Mouse (Mus musculus) urinary bladder, postnatal 25 days (tissue): ENCODE measurements at regions not wholly inside any gene's neighbourhood (a gene's known extent, or its start where the extent isn't known, plus 50 kb on each side); places are given as distances from the start of the nearest gene placed in this dataset.

Experiments
- DNase-seq: peaks from one replicate; pipeline ENCODE4 v3.0.0; 2022; ENCODE audit warnings: low spot score

- DNase-seq: no peak
Observed at GRCm38 (mm10) chr10:117513925-117514546, 115.3 kb upstream of the Cpm start.

DNA sequence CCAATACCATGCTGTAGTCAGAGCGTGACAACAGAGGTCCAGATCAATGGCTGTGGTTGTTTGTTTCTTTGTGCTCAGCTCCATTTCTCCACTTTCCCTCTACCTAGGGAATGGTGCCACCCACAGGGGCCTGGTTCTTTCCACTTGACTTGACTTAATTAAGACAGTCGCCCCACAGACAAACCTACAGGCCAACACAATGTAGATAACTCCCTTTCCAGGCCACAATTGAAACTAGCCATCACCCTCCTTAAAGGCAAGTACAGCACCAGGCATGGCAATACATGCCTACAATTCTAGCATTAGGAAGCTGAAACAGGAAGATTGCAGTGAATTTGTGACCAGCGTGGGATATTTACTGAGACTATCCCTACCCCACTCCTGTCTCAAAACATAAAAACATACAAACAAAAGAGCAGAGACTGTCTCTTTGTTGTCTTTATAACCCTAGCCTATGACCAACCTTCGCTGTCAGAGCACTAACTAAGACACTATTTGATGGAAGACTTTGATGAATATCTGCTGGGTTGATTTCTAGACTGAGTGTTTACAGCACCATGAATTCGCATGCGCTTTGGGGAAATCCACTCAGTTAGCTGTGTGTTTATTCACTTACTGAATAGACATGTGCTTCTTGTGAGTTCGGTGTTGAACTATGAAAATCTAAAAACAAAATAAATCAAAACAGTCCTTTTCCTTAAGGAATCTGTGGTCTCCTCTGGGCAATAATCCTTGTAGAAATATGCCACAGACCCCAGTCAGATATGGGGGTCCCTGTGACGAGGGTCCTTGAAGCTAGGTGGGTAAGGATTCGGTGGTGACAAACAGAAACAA, 116.7 kb upstream of the Cpm start:
- no peak for DNase-seq

- no peak for DNase-seq
Observed at GRCm38 (mm10) chr10:117511483-117512406, 117.6 kb upstream of the Cpm start.

DNA sequence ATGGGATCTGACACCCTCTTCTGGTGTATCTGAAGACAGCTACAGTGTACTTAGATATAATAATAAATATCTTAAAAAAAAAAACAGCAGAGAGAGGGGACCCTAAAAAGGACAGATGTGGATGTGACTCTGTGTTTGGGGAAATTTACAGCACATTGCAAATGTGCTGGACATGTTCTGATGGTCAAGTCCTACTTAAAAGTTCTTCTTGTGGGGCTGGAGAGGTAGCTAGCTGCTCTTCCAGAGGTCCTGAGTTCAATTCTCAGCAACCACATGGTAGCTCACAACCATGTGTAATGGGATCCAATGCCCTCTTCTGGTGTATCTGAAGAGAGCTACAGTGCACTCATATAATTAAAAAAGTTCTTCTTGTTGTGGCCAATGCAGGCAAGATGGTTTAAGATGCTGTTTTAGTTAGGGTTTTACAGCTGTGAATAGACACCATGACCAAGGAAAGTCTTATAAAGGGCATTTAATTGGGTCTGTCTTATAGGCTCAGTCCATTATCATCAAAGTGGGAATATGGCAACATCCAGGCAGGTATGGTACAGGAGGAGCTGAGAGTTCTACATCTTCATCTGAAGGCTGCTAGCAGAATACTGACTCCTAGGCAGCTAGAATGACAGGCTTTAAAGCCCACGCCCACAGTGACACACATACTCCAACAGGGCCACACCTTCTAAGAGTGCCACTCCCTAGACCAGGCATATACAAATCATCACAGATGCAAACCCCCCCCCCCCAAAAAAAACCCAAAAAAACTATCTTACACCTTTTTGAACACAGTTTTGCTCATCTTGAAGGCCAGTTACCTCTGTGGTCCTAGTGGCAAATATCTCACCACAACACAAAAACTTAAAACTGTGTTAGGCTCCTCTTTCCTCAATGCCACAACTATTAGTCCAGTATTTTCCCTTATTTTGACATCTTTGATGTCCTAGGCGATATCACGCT, 118.5 kb upstream of the Cpm start:
- DNase-seq: no peak

GRCm38 (mm10) chr10:117510224-117510486, 119.1 kb upstream of the Cpm start:
- no peak for DNase-seq

DNA sequence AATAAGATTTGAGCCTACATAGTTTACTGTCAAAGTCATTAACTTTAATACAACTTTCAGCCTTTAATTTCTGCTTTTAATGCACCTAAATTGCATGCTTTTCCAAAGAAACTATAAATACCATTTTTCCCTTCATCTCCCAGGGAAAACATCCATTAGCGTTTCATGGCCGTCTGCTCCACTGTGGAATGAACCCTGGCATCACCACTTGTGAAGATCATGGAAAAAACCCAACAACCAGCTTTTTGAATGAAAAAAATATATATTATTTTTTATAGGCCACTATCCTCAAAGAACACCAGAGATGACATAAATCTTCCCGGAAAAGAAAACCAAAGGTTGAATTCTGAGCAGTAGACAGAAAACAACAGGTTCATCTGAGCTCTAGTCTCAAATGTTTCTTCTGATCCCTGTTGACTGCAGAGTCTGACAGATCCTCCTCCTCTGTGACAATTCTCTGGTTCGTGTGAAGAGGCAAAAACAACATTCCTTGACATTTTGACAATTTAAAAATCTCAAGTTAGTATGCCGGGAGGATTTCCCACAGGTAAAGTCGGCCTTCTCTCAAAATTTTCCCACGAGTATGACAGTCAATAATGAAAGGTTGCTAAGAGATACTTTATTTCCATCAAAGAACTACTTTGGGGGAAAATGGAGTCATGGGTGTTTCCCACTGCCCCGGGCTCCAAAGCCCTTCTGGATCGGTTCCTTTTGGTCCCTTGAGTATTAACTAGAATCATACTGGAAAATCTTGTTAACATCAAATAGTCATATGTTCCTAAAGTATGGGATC, 119.7 kb upstream of the Cpm start:
- DNase-seq: no peak

- DNase-seq: no peak
Observed at GRCm38 (mm10) chr10:117506252-117506992, 122.9 kb upstream of the Cpm start.

DNA sequence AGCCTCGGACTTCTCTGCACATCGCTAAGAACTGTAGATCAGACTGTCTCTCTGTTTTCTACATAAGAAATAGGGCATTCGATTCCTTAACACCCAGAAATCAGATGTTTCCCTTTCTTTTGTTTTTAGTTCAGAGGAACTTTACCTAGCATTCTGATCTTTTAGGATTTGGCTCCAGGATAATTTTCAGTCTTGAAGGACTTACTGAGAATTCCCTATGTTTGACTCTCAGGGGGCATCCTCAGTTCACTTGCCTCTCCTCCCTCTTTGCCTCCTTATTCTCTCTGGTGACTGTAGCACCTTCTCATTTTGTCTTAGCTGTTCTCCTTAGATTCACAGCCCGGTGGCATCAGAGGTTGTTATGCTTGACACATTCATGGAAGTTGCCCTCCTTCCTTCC, 123.8 kb upstream of the Cpm start:
- no peak for DNase-seq

GRCm38 (mm10) chr10:117505057-117505456, 124.2 kb upstream of the Cpm start:
- no peak for DNase-seq

- no peak for DNase-seq
Observed at GRCm38 (mm10) chr10:117504267-117504902, 124.6 kb upstream of the Cpsf6 start.

DNA sequence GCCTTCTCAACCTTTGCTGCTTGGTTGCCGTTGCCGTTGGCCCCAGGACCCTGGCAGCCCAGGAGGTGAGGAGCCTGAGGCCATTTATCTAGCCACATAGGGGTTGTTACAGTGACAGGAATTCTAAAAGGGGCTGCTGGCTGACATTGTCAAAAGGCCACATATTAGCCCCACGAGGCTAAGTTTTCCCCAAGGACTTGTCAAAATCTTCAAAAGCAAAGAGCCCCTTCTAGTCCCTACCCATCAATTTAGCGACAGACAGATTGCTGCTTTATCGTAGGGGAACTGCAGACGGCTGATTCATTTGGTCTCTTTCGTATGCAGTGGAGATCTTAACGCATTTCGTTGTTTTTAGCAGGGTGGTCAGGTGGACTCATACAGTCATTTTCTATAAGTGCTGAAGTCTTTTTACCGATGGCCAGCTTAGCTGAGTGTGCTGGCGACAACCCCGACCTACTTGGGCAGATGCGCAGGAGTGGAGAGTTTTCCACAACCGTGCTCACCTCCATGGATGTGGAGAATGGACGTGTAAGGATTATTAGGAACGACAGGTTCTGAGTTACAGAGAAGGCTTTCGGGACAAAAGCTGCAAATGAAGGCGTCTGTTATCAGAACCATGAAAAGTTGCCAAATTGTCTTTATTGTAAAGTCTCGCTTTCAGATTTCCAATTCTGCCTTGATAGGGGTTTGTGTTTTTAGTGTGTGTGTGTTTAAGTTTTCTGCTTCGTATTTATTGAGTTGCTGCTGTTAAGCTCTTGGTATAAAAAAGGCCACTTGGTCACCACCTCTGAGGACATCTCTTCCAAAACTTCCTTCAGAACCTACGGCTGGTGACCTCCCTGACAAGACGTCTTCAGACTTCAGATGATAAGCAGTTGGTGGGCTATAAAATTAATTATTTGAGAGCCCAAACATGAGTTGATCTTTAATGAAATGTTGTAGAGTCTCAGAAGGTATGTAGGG, 123.7 kb upstream of the Cpsf6 start:
- no peak for DNase-seq

DNA sequence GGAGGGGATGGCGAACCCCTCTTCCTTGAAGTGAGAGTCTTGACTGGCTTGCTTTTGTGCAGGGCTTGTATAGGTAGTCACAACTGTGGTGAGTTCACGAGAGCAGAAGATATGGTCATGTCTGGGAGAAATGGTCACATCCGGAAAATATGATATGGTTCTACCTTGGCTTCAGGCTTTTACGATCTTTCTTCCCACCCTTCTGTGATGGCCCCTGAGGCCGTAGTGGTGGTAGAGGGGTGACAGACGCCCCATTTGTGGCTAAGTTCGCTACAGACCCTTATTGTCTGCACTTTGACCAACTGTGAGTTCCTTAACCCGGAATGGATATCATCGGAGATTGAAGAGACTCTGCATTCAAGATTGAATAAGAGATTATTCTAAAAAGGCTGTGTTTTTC, 122.9 kb upstream of the Cpsf6 start:
- DNase-seq: no peak

DNA sequence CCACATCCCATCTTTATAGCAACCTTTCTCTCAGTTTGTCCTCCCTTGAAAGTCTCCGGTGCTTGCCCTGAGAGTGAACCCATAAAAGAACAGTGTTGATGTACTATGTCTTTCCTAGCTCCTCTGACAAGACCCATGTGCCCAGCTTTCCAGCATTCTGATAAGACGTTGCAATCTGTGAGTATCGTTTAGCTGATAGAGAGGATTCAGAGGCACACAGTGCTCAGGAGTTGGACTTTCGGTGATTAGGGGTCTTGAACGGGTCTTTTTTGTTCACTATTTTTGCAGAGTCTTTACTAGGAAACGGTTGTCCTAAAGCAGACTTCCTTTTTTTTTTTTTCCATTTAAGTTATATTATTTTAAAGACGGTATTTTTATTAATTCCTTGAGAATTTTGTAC, 122.3 kb upstream of the Cpsf6 start:
- no peak for DNase-seq

GRCm38 (mm10) chr10:117501426-117501825, 121.6 kb upstream of the Cpsf6 start:
- no peak for DNase-seq

GRCm38 (mm10) chr10:117500457-117501108, 120.8 kb upstream of the Cpsf6 start:
- DNase-seq: no peak

GRCm38 (mm10) chr10:117499864-117500453, 120.1 kb upstream of the Cpsf6 start:
- DNase-seq: no peak

GRCm38 (mm10) chr10:117499177-117499863, 119.5 kb upstream of the Cpsf6 start:
- no peak for DNase-seq
